Comparison of ENCODE assay signal across 17 mouse cellular contexts in the genomic region with DNA sequence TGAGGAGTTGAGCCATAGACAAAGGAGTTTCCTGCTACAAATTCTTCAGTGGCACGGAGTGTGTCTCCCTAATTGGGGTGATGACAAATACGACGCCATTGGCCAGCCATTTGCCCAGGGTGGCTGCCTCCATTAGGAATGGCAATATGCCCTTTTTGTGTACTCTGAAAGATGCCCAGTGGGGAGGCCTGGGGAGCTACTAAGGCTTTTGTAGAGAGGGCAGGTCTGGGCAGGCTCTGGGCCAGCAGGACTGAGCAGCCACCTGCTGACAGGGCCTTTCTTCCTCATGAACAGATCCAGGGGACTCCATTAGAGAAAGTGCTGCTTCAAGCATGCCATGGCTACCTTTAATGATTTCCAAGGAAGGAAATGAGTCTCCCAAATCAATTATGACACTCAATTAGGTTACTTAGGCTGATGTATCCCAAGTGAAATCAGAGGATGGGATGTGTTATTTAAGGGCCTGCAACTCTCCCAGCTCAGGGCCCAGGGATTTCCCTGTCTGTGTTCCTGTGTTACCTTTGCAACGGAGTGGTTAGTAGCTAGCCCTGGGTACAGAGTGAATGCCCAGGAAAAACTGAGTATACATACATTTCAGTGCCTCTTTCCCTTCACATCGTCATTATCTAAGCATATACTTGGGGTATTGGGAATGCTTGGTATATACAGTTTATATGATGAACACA. TPM values are rescaled to one million over a fixed set of nuclear protein-coding genes. Genes with fewer than 3 reads are reported as not detected.
DNase-seq lines count a peak whose midpoint lies in the region; ATAC-seq and TF ChIP-seq lines count a peak whose summit lies in the region.
"Had no signal": no experiment of that assay in that cellular context is flagged by ENCODE, and none has a peak within 500 bp of the region (broad histone marks: within the 10 kb centered on the region; RNA-seq: fewer than 3 reads in every experiment).

No protein-coding gene starts in this region.

- H3K27me3 ChIP-seq in midbrain, embryonic 14.5 days (ENCODE audit: control insufficient read depth, insufficient read depth, low read length) = no peaks in the 10 kb centered on the region
- H3K27me3 ChIP-seq in midbrain, embryonic 16.5 days (ENCODE audit: control insufficient read depth, insufficient read depth, low read depth, low read length) = no peaks in the 10 kb centered on the region
- H3K27me3 ChIP-seq in forebrain, embryonic 11.5 days (ENCODE audit: control insufficient read depth, insufficient read depth, low read length) = no peaks in the 10 kb centered on the region
- H3K27me3 ChIP-seq in hindbrain, embryonic 14.5 days (ENCODE audit: control insufficient read depth, insufficient read depth, low read length) = peaks cover 41% of the 10 kb centered on the region
- no peaks in the 10 kb centered on the region for H3K27me3 ChIP-seq in intestine, postnatal 0 days (replicated peaks; ENCODE audit: control insufficient read depth, insufficient read depth, low read length)
- no peaks in the 10 kb centered on the region for H3K27me3 ChIP-seq in kidney, embryonic 14.5 days (ENCODE audit: control insufficient read depth, insufficient read depth, low read length)

- DNase-seq in midbrain, embryonic 14.5 days = peak; percentile 7
- peak; percentile 70 for DNase-seq in forebrain, embryonic 11.5 days (ENCODE audit: low spot score)
- no peak for DNase-seq in hindbrain, embryonic 14.5 days (ENCODE audit: low spot score)
- no peak for DNase-seq in heart, postnatal 4 days
- no peak for DNase-seq in left cerebral cortex, postnatal 10 days (ENCODE audit: extremely low spot score in 1 of 2, low spot score in 2 of 2)
- DNase-seq: adrenal gland, postnatal 10 days; cerebellum, postnatal 14 days; heart, adult 18-20 months; heart, postnatal 10 days; kidney, adult 11 months; kidney, postnatal 4 days; layer of hippocampus, postnatal 36 days; lung, adult 18-20 months had no signal

- no peaks in the 10 kb centered on the region for H3K9me3 ChIP-seq in midbrain, embryonic 14.5 days (ENCODE audit: control insufficient read depth, low read length)
- no peaks in the 10 kb centered on the region for H3K9me3 ChIP-seq in midbrain, embryonic 16.5 days (replicated peaks; ENCODE audit: control insufficient read depth, low read length, poor library complexity, severe bottlenecking)
- no peaks in the 10 kb centered on the region for H3K9me3 ChIP-seq in forebrain, embryonic 11.5 days (ENCODE audit: control insufficient read depth, low read length)
- H3K9me3 ChIP-seq in hindbrain, embryonic 14.5 days (ENCODE audit: control insufficient read depth, low read length) = no peaks in the 10 kb centered on the region
- no peaks in the 10 kb centered on the region for H3K9me3 ChIP-seq in intestine, postnatal 0 days (ENCODE audit: control insufficient read depth)
- H3K9me3 ChIP-seq in kidney, embryonic 14.5 days (ENCODE audit: control insufficient read depth, low read length) = no peaks in the 10 kb centered on the region

- no peak overlapping the region for H3K4me3 ChIP-seq in midbrain, embryonic 14.5 days (replicated peaks; ENCODE audit: low read depth, low read length)
- H3K4me3 ChIP-seq in midbrain, embryonic 16.5 days (ENCODE audit: low read depth, low read length) = no peak overlapping the region
- no peak overlapping the region for H3K4me3 ChIP-seq in forebrain, embryonic 11.5 days (ENCODE audit: low read depth, low read length)
- no peak overlapping the region for H3K4me3 ChIP-seq in hindbrain, embryonic 14.5 days (replicated peaks; ENCODE audit: low read length)
- no peak overlapping the region for H3K4me3 ChIP-seq in intestine, postnatal 0 days (ENCODE audit: low read depth, low read length)
- no peak overlapping the region for H3K4me3 ChIP-seq in kidney, embryonic 14.5 days (ENCODE audit: low read length)

- no peak for TF ChIP-seq CTCF in intestine, postnatal 0 days (IDR thresholded peaks at IDR 0.05; ENCODE audit: low read depth)

- ATAC-seq in midbrain, embryonic 14.5 days (ENCODE audit: low FRiP score, low TSS enrichment) = no peak
- ATAC-seq in midbrain, embryonic 16.5 days = no peak
- peak; percentile 92 for ATAC-seq in forebrain, embryonic 11.5 days (replicated peaks; ENCODE audit: low FRiP score)
- ATAC-seq in hindbrain, embryonic 14.5 days (ENCODE audit: low FRiP score) = peak; percentile 53; the same call in 1 of the 2 replicates
- no peak for ATAC-seq in intestine, postnatal 0 days
- ATAC-seq in kidney, embryonic 14.5 days (ENCODE audit: low FRiP score, low TSS enrichment) = no peak

- H3K4me2 ChIP-seq in midbrain, embryonic 14.5 days (ENCODE audit: low read length) = no peak overlapping the region
- H3K4me2 ChIP-seq in midbrain, embryonic 16.5 days (ENCODE audit: low read length) = no peak overlapping the region
- H3K4me2 ChIP-seq in forebrain, embryonic 11.5 days (ENCODE audit: low read depth, low read length, severe bottlenecking) = no peak overlapping the region
- H3K4me2 ChIP-seq in hindbrain, embryonic 14.5 days (replicated peaks) = no peak overlapping the region
- no peak overlapping the region for H3K4me2 ChIP-seq in intestine, postnatal 0 days (replicated peaks; ENCODE audit: low read depth)
- no peak overlapping the region for H3K4me2 ChIP-seq in kidney, embryonic 14.5 days (replicated peaks; ENCODE audit: low read depth, low read length)

- no peaks in the 10 kb centered on the region for H3K36me3 ChIP-seq in midbrain, embryonic 14.5 days (ENCODE audit: control insufficient read depth, insufficient read depth, low read length)
- H3K36me3 ChIP-seq in midbrain, embryonic 16.5 days (ENCODE audit: control insufficient read depth, insufficient read depth, low read length) = no peaks in the 10 kb centered on the region
- H3K36me3 ChIP-seq in forebrain, embryonic 11.5 days (ENCODE audit: control insufficient read depth, insufficient read depth, low read length) = no peaks in the 10 kb centered on the region
- H3K36me3 ChIP-seq in hindbrain, embryonic 14.5 days (replicated peaks; ENCODE audit: control insufficient read depth, insufficient read depth) = no peaks in the 10 kb centered on the region
- H3K36me3 ChIP-seq in intestine, postnatal 0 days (ENCODE audit: control insufficient read depth, insufficient read depth) = no peaks in the 10 kb centered on the region
- H3K36me3 ChIP-seq in kidney, embryonic 14.5 days (ENCODE audit: control insufficient read depth, insufficient read depth, low read length) = no peaks in the 10 kb centered on the region

- intact Hi-C loops in left cerebral cortex, postnatal 10 days (cut with DNase I) = no loop called here

- H3K27ac ChIP-seq in midbrain, embryonic 14.5 days (replicated peaks; ENCODE audit: low read depth, low read length) = no peak overlapping the region
- H3K27ac ChIP-seq in midbrain, embryonic 16.5 days (ENCODE audit: low read length) = no peak overlapping the region
- H3K27ac ChIP-seq in forebrain, embryonic 11.5 days (ENCODE audit: low read depth, low read length) = no peak overlapping the region
- H3K27ac ChIP-seq in hindbrain, embryonic 14.5 days = no peak overlapping the region
- H3K27ac ChIP-seq in intestine, postnatal 0 days (ENCODE audit: low read depth, low read length) = no peak overlapping the region
- H3K27ac ChIP-seq in kidney, embryonic 14.5 days (ENCODE audit: low read depth, low read length) = no peak overlapping the region
- H3K27ac ChIP-seq: stomach, postnatal 0 days had no signal

- no peak overlapping the region for H3K9ac ChIP-seq in midbrain, embryonic 14.5 days (replicated peaks; ENCODE audit: low read length)
- H3K9ac ChIP-seq in midbrain, embryonic 16.5 days (ENCODE audit: low read depth, low read length) = no peak overlapping the region
- H3K9ac ChIP-seq in forebrain, embryonic 11.5 days (ENCODE audit: low read length) = no peak overlapping the region
- no peak overlapping the region for H3K9ac ChIP-seq in hindbrain, embryonic 14.5 days
- H3K9ac ChIP-seq in intestine, postnatal 0 days (ENCODE audit: low read depth, low read length) = no peak overlapping the region
- H3K9ac ChIP-seq in kidney, embryonic 14.5 days (ENCODE audit: low read depth, low read length) = no peak overlapping the region

- no peaks in the 10 kb centered on the region for H3K4me1 ChIP-seq in midbrain, embryonic 14.5 days (ENCODE audit: control insufficient read depth, insufficient read depth, low read length)
- H3K4me1 ChIP-seq in midbrain, embryonic 16.5 days (ENCODE audit: control insufficient read depth, insufficient read depth, low read length) = no peaks in the 10 kb centered on the region
- no peaks in the 10 kb centered on the region for H3K4me1 ChIP-seq in forebrain, embryonic 11.5 days (replicated peaks; ENCODE audit: control insufficient read depth, insufficient read depth, low read length)
- H3K4me1 ChIP-seq in hindbrain, embryonic 14.5 days (replicated peaks; ENCODE audit: control insufficient read depth, insufficient read depth, low read length) = no peaks in the 10 kb centered on the region
- no peaks in the 10 kb centered on the region for H3K4me1 ChIP-seq in intestine, postnatal 0 days (replicated peaks; ENCODE audit: control insufficient read depth, insufficient read depth, low read length)
- no peaks in the 10 kb centered on the region for H3K4me1 ChIP-seq in kidney, embryonic 14.5 days (ENCODE audit: control insufficient read depth, insufficient read depth, low read length)

- 28% methylated on average over 5 of the region's 5 CpGs for WGBS in midbrain, embryonic 14.5 days
- WGBS in midbrain, embryonic 16.5 days = 29% methylated on average over 5 of the region's 5 CpGs
- WGBS in forebrain, embryonic 11.5 days = 20% methylated on average over 5 of the region's 5 CpGs
- 32% methylated on average over 5 of the region's 5 CpGs for WGBS in hindbrain, embryonic 14.5 days
- 78% methylated on average over 5 of the region's 5 CpGs for WGBS in intestine, postnatal 0 days
- 67% methylated on average over 5 of the region's 5 CpGs for WGBS in kidney, embryonic 14.5 days

RNA-seq across cellular contexts. Expression of a gene that starts 41.5 kb away (rescaled TPM):
- polyA plus RNA-seq in midbrain, embryonic 14.5 days (2014; fragmentation: Nextera tagmentation; extraction: Ambion mirVana) = 146 and 164 TPM in 2 replicates
- polyA plus RNA-seq in midbrain, embryonic 16.5 days (2015; fragmentation: Nextera tagmentation; extraction: Ambion mirVana) = 118 and 128 TPM in 2 replicates
- 241 and 263 TPM in 2 replicates for polyA plus RNA-seq in forebrain, embryonic 11.5 days (2014; fragmentation: Nextera tagmentation; extraction: Ambion mirVana)
- 144 and 164 TPM in 2 replicates for polyA plus RNA-seq in hindbrain, embryonic 14.5 days (2014; fragmentation: Nextera tagmentation; extraction: Ambion mirVana)
- polyA plus RNA-seq in intestine, postnatal 0 days (2015; fragmentation: Nextera tagmentation; extraction: Ambion mirVana) = 211 and 215 TPM in 2 replicates
- total RNA-seq in heart, postnatal 4 days (2021) = 100 to 1,000 TPM; 105 to 109 TPM
- 10 to 100 TPM; 51.0 TPM for total RNA-seq in left cerebral cortex, postnatal 10 days (2021)
- polyA plus RNA-seq in kidney, embryonic 14.5 days (2014; fragmentation: Nextera tagmentation; extraction: Ambion mirVana) = 256 and 375 TPM in 2 replicates

Comparison
In these comparisons a context has a peak if more than half of its experiments do, and no peak if none do; other contexts are left out.
1. ATAC-seq: peak in forebrain, embryonic 11.5 days (single experiment) and hindbrain, embryonic 14.5 days (single experiment); none in midbrain, embryonic 14.5 days (single experiment), midbrain, embryonic 16.5 days (single experiment), intestine, postnatal 0 days (single experiment) and kidney, embryonic 14.5 days (single experiment).
2. DNase-seq: peak in midbrain, embryonic 14.5 days (single experiment) and forebrain, embryonic 11.5 days (single experiment); none in hindbrain, embryonic 14.5 days (single experiment), heart, postnatal 4 days (single experiment) and left cerebral cortex, postnatal 10 days (0 of 2).